Mouse (Mus musculus) CH12.LX (cell line): ENCODE data around the gene Diaph2. TPM values are rescaled to one million over a fixed set of nuclear protein-coding genes. Genes with fewer than 3 reads are reported as not detected.

Experiments
- DNase-seq: peaks from one replicate; pipeline ENCODE4 v3.0.0-alpha.2; 2013; ENCODE audit errors: extremely low read depth
- H3K27ac ChIP-seq: 2 replicates; pipeline ENCODE4 v1.5.1; 2012; ENCODE audit warnings: low read depth, mild to moderate bottlenecking, control low read depth, moderate library complexity; ENCODE audit not compliant: insufficient read depth
- H3K27me3 ChIP-seq: replicated peaks from 2 replicates; pipeline ENCODE3; 2012; ENCODE audit warnings: inconsistent platforms
- H3K36me3 ChIP-seq, 2 experiments: replicated peaks in 1 of 2; 2 replicates each; pipeline versions ENCODE3 to v1.6.1; 2012; ENCODE audit warnings: inconsistent platforms in 1 of 2, low read length in 1 of 2, mild to moderate bottlenecking in 1 of 2, mixed read lengths in 1 of 2, moderate library complexity in 1 of 2; ENCODE audit not compliant: control insufficient read depth in 1 of 2, insufficient read depth in 1 of 2
- H3K4me1 ChIP-seq, 2 experiments: 2 replicates each; pipeline ENCODE4 v1.6.1; 2012; ENCODE audit warnings: inconsistent platforms in 1 of 2, moderate library complexity in 1 of 2; ENCODE audit not compliant: insufficient read depth in 2 of 2, control insufficient read depth in 1 of 2
- H3K4me2 ChIP-seq: 2 replicates; pipeline ENCODE4 v1.6.1; 2012; ENCODE audit warnings: low read depth, mild to moderate bottlenecking, control low read depth; ENCODE audit not compliant: poor library complexity, insufficient read depth, severe bottlenecking
- H3K4me3 ChIP-seq, 3 experiments: fragments of 150-350 bp in 1 of 3; sonication (generic) in 1 of 3; replicated peaks in 1 of 3; 2 replicates each; pipeline versions ENCODE3 to v1.5.1; 2011 to 2012; ENCODE audit warnings: low read depth in 2 of 3, low read length in 2 of 3, mild to moderate bottlenecking in 2 of 3, moderate library complexity in 2 of 3, control low read depth in 1 of 3, improper control_type of control experiment in 1 of 3, inconsistent platforms in 1 of 3, mixed read lengths in 1 of 3; ENCODE audit not compliant: poor library complexity in 1 of 3
- H3K79me2 ChIP-seq: replicated peaks from 2 replicates; pipeline ENCODE4 v1.6.1; 2012; ENCODE audit warnings: mild to moderate bottlenecking, moderate library complexity; ENCODE audit not compliant: control insufficient read depth, poor library complexity, insufficient read depth, severe bottlenecking; ENCODE audit errors: extremely low read depth
- H3K9ac ChIP-seq: 2 replicates; pipeline ENCODE4 v1.6.1; 2012; ENCODE audit warnings: low read depth, mild to moderate bottlenecking, control low read depth, moderate library complexity; ENCODE audit not compliant: insufficient read depth
- H3K9me3 ChIP-seq: replicated peaks from 2 replicates; pipeline ENCODE3; 2012; ENCODE audit warnings: low read length, inconsistent platforms, mixed read lengths
- BHLHE40 ChIP-seq: IDR thresholded peaks from 2 replicates; pipeline ENCODE4 v1.6.1; 2011; ENCODE audit warnings: mild to moderate bottlenecking, low read depth, low read length, improper control_type of control experiment
- CHD2 ChIP-seq: IDR thresholded peaks from 2 replicates; pipeline ENCODE4 v1.6.1; 2011; ENCODE audit warnings: low read length, improper control_type of control experiment
- E2F4 ChIP-seq: IDR thresholded peaks from 2 replicates; pipeline ENCODE4 v1.6.1; 2011; ENCODE audit warnings: low read depth, low read length, improper control_type of control experiment; ENCODE audit not compliant: insufficient replicate concordance
- ETS1 ChIP-seq: conservative IDR thresholded peaks from 2 replicates; pipeline ENCODE4 v1.6.1; 2012; ENCODE audit warnings: low read depth, mild to moderate bottlenecking, inconsistent platforms, low read length, improper control_type of control experiment, moderate library complexity
- HCFC1 ChIP-seq: IDR thresholded peaks from 2 replicates; pipeline ENCODE4 v1.6.1; 2012; ENCODE audit warnings: low read depth, mild to moderate bottlenecking, inconsistent platforms, low read length, improper control_type of control experiment
- JUN ChIP-seq: IDR thresholded peaks from 2 replicates; pipeline ENCODE4 v1.6.1; 2011; ENCODE audit warnings: low read depth, mild to moderate bottlenecking, low read length, improper control_type of control experiment, moderate library complexity; ENCODE audit not compliant: insufficient read depth
- JUND ChIP-seq: conservative IDR thresholded peaks from 2 replicates; pipeline ENCODE4 v1.6.1; 2011; ENCODE audit warnings: low read depth, low read length, improper control_type of control experiment
- KAT2A ChIP-seq: IDR thresholded peaks from 2 replicates; pipeline ENCODE4 v1.6.1; 2012; ENCODE audit warnings: low read length, improper control_type of control experiment, inconsistent platforms; ENCODE audit not compliant: insufficient replicate concordance
- MEF2A ChIP-seq: IDR thresholded peaks from 2 replicates; pipeline ENCODE4 v1.6.1; 2014; ENCODE audit warnings: low read depth, mild to moderate bottlenecking, inconsistent platforms, low read length, improper control_type of control experiment, borderline replicate concordance
- MYC ChIP-seq: IDR thresholded peaks from 2 replicates; pipeline ENCODE4 v1.6.1; 2011; ENCODE audit warnings: low read depth, mild to moderate bottlenecking, improper control_type of control experiment, low read length
- NELFE ChIP-seq: IDR thresholded peaks from 2 replicates; pipeline ENCODE4 v1.6.1; 2011; ENCODE audit warnings: low read depth, low read length, improper control_type of control experiment
- POLR2A ChIP-seq: IDR thresholded peaks from 2 replicates; pipeline ENCODE4 v1.6.1; 2011; ENCODE audit warnings: low read depth, mild to moderate bottlenecking, improper control_type of control experiment, low read length
- RCOR1 ChIP-seq: conservative IDR thresholded peaks from 2 replicates; pipeline ENCODE4 v1.6.1; 2012; ENCODE audit warnings: low read depth, mild to moderate bottlenecking, inconsistent platforms, low read length, improper control_type of control experiment
- SMC3 ChIP-seq: IDR thresholded peaks from 2 replicates; pipeline ENCODE4 v1.6.1; 2011; ENCODE audit warnings: low read depth, low read length, improper control_type of control experiment
- TBP ChIP-seq: conservative IDR thresholded peaks from 2 replicates; pipeline ENCODE4 v1.6.1; 2011; ENCODE audit warnings: low read depth, low read length, improper control_type of control experiment
- USF1 ChIP-seq: IDR thresholded peaks from 2 replicates; pipeline ENCODE4 v1.6.1; 2014; ENCODE audit warnings: low read depth, mild to moderate bottlenecking, inconsistent platforms, low read length, improper control_type of control experiment
- USF2 ChIP-seq: conservative IDR thresholded peaks from 2 replicates; pipeline ENCODE4 v1.6.1; 2011; ENCODE audit warnings: low read depth, low read length, improper control_type of control experiment
- ZNF384 ChIP-seq: IDR thresholded peaks from 2 replicates; pipeline ENCODE4 v1.6.1; 2012; ENCODE audit warnings: low read depth, low read length, improper control_type of control experiment, inconsistent platforms
- dilution Hi-C: fragments of 300-500 bp; cut with MboI; formaldehyde crosslinking; loops from 2 replicates; pipeline ENCODE4 v1.14.3; 2020; ENCODE audit warnings: low sequenced_read_pairs; ENCODE audit not compliant: extremely low pct_unique_long_range_greater_than_20kb, extremely low pct_ligation_motif_present
- in situ Hi-C: fragments of 300-500 bp; cut with MboI; formaldehyde crosslinking; loops from 3 replicates; pipeline ENCODE4 v1.14.3; 2019; ENCODE audit warnings: low sequenced_read_pairs, low pct_ligation_motif_present, low pct_unique_long_range_greater_than_20kb, mixed read lengths
- polyA plus RNA-seq: library from polyadenylated mRNA; unstranded; fragments of >175 nt; gene quantifications from 2 replicates; pipeline ENCODE4 v1.2.1, GENCODE M21; 2012; ENCODE audit warnings: low read depth; ENCODE audit not compliant: insufficient read length
- total RNA-seq, 2 experiments: library from RNA; depleted of rRNA; stranded (reverse); fragments of 300-350 nt in 1 of 2; fragments of >200 nt in 1 of 2; gene quantifications; 2 replicates each; pipeline ENCODE4 v1.2.3; 2012 to 2014

Diaph2 gene
- total and polyA plus RNA-seq, 3 experiments: not detected

GRCm38 (mm10) chrX:129749102-129749501 is 440 bp upstream of the Diaph2 start:
- in situ Hi-C loops: no loop called here

GRCm38 (mm10) chrX:129750094-129750569 is 590 bp downstream of the Diaph2 start:
- H3K4me1 ChIP-seq: no peaks in the 10 kb centered on the region
- H3K27ac ChIP-seq: no peak overlapping the region
- H3K4me3 ChIP-seq: no peak overlapping the region
- no peak for DNase-seq
- in situ Hi-C loops (no loop called here), dilution Hi-C loops (no loop called here)
- no peaks in the 10 kb centered on the region for H3K79me2 ChIP-seq
- TF ChIP-seq POLR2A (no peak), RCOR1 (no peak), ZNF384 (no peak), CHD2 (no peak), KAT2A (no peak), JUND (no peak), SMC3 (no peak), USF1 (no peak), USF2 (no peak), HCFC1 (no peak), E2F4 (no peak), MEF2A (no peak), TBP (no peak), ETS1 (no peak)
- no peaks in the 10 kb centered on the region for H3K36me3 ChIP-seq
- no peaks in the 10 kb centered on the region for H3K27me3 ChIP-seq
- peaks cover 9% of the 10 kb centered on the region for H3K9me3 ChIP-seq
- H3K9ac ChIP-seq: no peak overlapping the region
- H3K4me2 ChIP-seq: no peak overlapping the region

More at GRCm38 (mm10) chrX:129749102-129749501, 440 bp upstream of the Diaph2 start:
- TF ChIP-seq JUN: no peak
- no peak for TF ChIP-seq MYC
- no peak for TF ChIP-seq BHLHE40
- TF ChIP-seq CHD2: no peak
- TF ChIP-seq NELFE: no peak
- Histone ChIP-seq H3K27ac (no peak overlapping the region), H3K9me3 (peaks cover 9% of the 10 kb centered on the region), H3K4me1 (no peaks in the 10 kb centered on the region), H3K27me3 (no peaks in the 10 kb centered on the region), H3K79me2 (no peaks in the 10 kb centered on the region), H3K36me3 (no peaks in the 10 kb centered on the region), H3K9ac (no peak overlapping the region), H3K4me2 (no peak overlapping the region), H3K4me3 (no peak overlapping the region)
- no peak for DNase-seq
- dilution Hi-C loops: no loop called here
